Mouse (Mus musculus): ENCODE measurements around the gene Cbx7. TPM values are rescaled to one million over a fixed set of nuclear protein-coding genes. Genes with fewer than 3 reads are reported as not detected.
"Not testable (repeated sequence)": the region's sequence is repeated elsewhere in the genome, so short reads cannot be mapped to it uniquely, and the experiment has no call there.

Gene Cbx7
- polyA plus RNA-seq, 1 experiment: 75.9 TPM

DNA sequence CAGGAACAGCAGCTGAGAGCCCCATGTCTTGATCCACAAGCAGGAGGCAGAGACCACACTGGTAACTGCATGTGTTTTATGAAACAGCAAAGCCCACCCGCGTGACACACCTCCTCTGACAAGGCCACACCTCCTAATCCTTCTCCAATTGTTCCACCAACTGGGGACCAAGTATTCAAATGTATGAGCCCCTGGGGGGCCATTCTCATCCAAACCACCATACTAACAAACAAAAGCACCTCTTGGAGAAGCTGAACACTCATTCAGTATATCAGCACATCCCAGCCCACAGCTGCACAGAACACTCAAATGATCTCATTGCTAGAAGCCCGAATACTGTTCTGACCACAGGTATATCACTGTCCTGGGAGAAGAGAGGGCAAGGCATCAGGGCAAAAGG, 27.3 kb downstream of the Cbx7 start:
- DNase-seq: no peak
- no peak overlapping the region for H3K4me3 ChIP-seq (replicated peaks; ENCODE audit: extremely low read depth, low read depth, low read length)
- WGBS: 92% methylated on average over 3 of the region's 3 CpGs
- no peaks in the 10 kb centered on the region for H3K4me1 ChIP-seq (ENCODE audit: control insufficient read depth, insufficient read depth, low read length)
- TF ChIP-seq CTCF (IDR thresholded peaks at IDR 0.05; ENCODE audit: insufficient read depth, low read length): no peak
- no peak for TF ChIP-seq POLR2A (IDR thresholded peaks at IDR 0.05; ENCODE audit: borderline replicate concordance, extremely low read depth, low read depth, low read length)

DNA sequence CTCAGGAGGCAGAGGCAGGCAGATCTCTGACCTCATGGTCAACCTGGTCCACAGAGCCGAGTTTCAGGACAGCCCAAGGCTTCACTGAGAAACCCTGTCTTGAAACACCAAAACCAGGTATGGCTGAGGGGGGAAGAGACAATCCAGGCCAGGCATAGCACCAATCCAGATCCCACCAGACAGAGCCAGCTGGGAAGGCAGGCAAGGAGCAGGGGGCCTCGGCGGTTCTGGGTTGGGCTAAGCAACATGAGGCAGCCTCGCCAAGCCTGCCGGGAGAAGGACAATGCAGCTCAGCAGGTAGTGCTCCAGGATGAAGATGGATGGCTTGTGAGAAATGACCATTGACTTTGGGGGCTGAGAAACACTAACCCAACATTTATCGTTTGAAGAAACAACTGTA, 28.4 kb downstream of the Cbx7 start:
- no peak for TF ChIP-seq CTCF (IDR thresholded peaks at IDR 0.05; ENCODE audit: insufficient read depth, low read length)
- no peak for TF ChIP-seq POLR2A (IDR thresholded peaks at IDR 0.05; ENCODE audit: borderline replicate concordance, extremely low read depth, low read depth, low read length)
- 85% methylated on average over 6 of the region's 6 CpGs for WGBS
- Histone ChIP-seq H3K4me3 (replicated peaks; ENCODE audit: extremely low read depth, low read depth, low read length) (no peak overlapping the region), H3K4me1 (ENCODE audit: control insufficient read depth, insufficient read depth, low read length) (no peaks in the 10 kb centered on the region)
- no peak for DNase-seq

GRCm38 (mm10) chr15:79940932-79941331, 30.0 kb downstream of the Cbx7 start:
- TF ChIP-seq CTCF (IDR thresholded peaks at IDR 0.05; ENCODE audit: insufficient read depth, low read length): peak; percentile 83
- no peak for TF ChIP-seq POLR2A (IDR thresholded peaks at IDR 0.05; ENCODE audit: borderline replicate concordance, extremely low read depth, low read depth, low read length)
- no peak for DNase-seq
- Histone ChIP-seq H3K4me3 (replicated peaks; ENCODE audit: extremely low read depth, low read depth, low read length) (no peak overlapping the region), H3K4me1 (ENCODE audit: control insufficient read depth, insufficient read depth, low read length) (no peaks in the 10 kb centered on the region)
- WGBS: 15% methylated on average over 8 of the region's 8 CpGs

DNA sequence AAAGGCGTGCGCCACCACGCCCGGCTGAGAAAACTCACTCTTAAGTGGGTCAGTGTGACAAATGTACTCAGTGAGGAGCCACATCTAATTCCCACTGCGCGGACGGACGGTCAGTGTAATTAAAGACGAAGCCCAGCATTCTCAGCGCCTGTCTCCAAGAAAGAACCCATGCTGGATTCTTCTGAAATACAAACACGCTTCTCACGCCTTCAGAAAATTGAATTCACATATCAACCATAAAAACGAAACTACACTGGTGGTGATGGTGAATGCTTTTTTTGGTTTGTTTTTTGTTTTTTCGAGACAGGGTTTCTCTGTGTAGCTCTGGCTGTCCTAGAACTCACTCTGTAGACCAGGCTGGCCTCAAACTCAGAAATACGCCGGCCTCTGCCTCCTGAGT, 31.0 kb downstream of the Cbx7 start:
- Histone ChIP-seq H3K4me3 (replicated peaks; ENCODE audit: extremely low read depth, low read depth, low read length) (no peak overlapping the region), H3K4me1 (ENCODE audit: control insufficient read depth, insufficient read depth, low read length) (no peaks in the 10 kb centered on the region)
- no peak for TF ChIP-seq POLR2A (IDR thresholded peaks at IDR 0.05; ENCODE audit: borderline replicate concordance, extremely low read depth, low read depth, low read length)
- no peak for TF ChIP-seq CTCF (IDR thresholded peaks at IDR 0.05; ENCODE audit: insufficient read depth, low read length)
- 86% methylated on average over 16 of the region's 16 CpGs for WGBS
- DNase-seq: no peak

- H3K4me1 ChIP-seq (ENCODE audit: control insufficient read depth, insufficient read depth, low read length); H3K4me3 ChIP-seq (replicated peaks; ENCODE audit: extremely low read depth, low read depth, low read length); DNase-seq: not testable (repeated sequence)
- WGBS: 81% methylated on average over 6 of the region's 7 CpGs
Observed at GRCm38 (mm10) chr15:79939501-79939900, 31.4 kb downstream of the Cbx7 start.

- 81% methylated on average over 12 of the region's 12 CpGs for whole genome bisulfite sequencing
- no peak for DNase-seq
- TF ChIP-seq CTCF (IDR thresholded peaks at IDR 0.05; ENCODE audit: insufficient read depth, low read length) (no peak), POLR2A (IDR thresholded peaks at IDR 0.05; ENCODE audit: borderline replicate concordance, extremely low read depth, low read depth, low read length) (no peak)
- Histone ChIP-seq H3K4me3 (replicated peaks; ENCODE audit: extremely low read depth, low read depth, low read length) (no peak overlapping the region), H3K4me1 (ENCODE audit: control insufficient read depth, insufficient read depth, low read length) (no peaks in the 10 kb centered on the region)
Observed at GRCm38 (mm10) chr15:79939020-79939419, 31.9 kb downstream of the Cbx7 start.

DNA sequence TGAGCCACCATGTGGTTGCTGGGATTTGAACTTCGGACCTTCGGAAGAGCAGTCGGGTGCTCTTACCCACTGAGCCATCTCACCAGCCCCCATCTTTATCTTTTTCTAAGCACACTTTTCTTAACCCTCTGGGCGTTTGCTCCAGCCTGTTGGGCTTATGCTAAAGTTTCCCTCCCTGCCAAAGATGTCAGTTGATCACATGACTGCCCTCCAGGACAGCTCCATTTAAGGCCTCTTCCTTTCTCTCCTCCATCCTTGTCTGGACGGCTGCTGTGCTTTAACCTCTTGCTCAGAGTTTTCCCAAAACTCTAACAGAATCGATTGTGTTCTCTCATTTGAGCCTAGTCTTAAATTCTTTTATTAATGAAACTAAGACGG, 34.6 kb downstream of the Cbx7 start:
- Histone ChIP-seq H3K4me1 (ENCODE audit: control insufficient read depth, insufficient read depth, low read length) (peaks cover 8% of the 10 kb centered on the region; the same call in 1 of the 2 replicates), H3K4me3 (replicated peaks; ENCODE audit: extremely low read depth, low read depth, low read length) (no peak overlapping the region)
- DNase-seq: no peak
- no peak for TF ChIP-seq POLR2A (IDR thresholded peaks at IDR 0.05; ENCODE audit: borderline replicate concordance, extremely low read depth, low read depth, low read length)
- TF ChIP-seq CTCF (IDR thresholded peaks at IDR 0.05; ENCODE audit: insufficient read depth, low read length): no peak
- 77% methylated on average over 7 of the region's 7 CpGs for WGBS

DNA sequence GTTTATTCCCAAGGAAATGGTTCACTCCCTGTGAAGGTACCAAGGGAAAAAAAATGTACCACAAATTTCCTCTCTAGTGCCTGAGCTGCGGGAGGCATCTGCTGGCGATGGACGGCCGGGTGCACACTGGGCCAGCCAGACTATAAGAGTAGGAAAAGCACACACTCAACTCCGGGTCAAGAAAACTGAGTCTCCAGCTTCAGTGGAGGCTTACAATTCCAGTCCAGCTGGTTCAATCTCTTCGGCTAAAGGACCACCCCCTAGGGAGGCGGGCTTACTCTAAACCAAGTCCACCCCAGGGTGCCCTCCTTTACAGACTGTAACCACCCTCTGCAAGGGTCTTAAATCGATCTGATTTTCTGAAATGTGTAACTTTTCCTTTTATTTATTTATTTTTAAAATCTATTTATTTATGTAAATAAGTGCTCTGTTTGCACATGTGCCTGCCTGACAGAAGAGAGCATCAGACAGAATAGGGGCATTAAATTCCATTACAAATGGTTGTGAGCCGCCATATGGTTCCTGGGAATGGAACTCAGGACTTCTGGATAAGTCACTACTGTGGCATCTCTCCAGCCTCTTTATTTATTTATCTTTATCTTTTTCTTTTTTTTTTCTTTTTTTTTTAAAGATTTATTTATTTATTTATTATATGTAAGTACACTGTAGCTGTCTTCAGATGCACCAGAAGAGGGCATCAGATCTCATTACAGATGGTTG, 35.1 kb downstream of the Cbx7 start:
- 41% methylated on average over 9 of the region's 9 CpGs for WGBS
- no peak for DNase-seq

DNA sequence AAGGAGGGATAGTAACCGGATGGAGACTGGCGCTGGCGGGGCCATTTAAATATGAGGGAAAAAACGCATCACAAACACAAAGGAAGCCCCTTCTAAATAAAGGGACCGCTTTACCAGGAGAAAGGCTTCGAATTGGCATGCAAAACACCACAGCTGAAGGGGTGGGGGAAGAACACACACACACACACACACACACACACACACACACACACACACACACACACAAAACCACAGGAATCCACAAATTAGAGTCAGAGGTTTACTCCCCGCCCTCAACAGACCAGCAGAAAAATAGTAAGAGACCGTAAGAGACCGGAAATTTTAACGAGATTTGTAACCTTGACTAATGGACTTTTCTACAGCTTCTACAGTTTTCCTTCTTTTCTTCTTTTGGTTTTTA, 36.1 kb downstream of the Cbx7 start:
- Histone ChIP-seq H3K4me3 (replicated peaks; ENCODE audit: extremely low read depth, low read depth, low read length) (no peak overlapping the region), H3K4me1 (ENCODE audit: control insufficient read depth, insufficient read depth, low read length) (peaks cover 8% of the 10 kb centered on the region; the same call in 1 of the 2 replicates)
- DNase-seq: no peak
- TF ChIP-seq POLR2A (IDR thresholded peaks at IDR 0.05; ENCODE audit: borderline replicate concordance, extremely low read depth, low read depth, low read length) (no peak), CTCF (IDR thresholded peaks at IDR 0.05; ENCODE audit: insufficient read depth, low read length) (no peak)
- 15% methylated on average over 10 of the region's 10 CpGs for WGBS

More for the DNA sequence above, 35.1 kb downstream of the Cbx7 start:
- H3K4me3 ChIP-seq (replicated peaks; ENCODE audit: extremely low read depth, low read depth, low read length): no peak overlapping the region
- H3K4me1 ChIP-seq (ENCODE audit: control insufficient read depth, insufficient read depth, low read length): peaks cover 8% of the 10 kb centered on the region; the same call in 1 of the 2 replicates
- TF ChIP-seq CTCF (IDR thresholded peaks at IDR 0.05; ENCODE audit: insufficient read depth, low read length): no peak
- no peak for TF ChIP-seq POLR2A (IDR thresholded peaks at IDR 0.05; ENCODE audit: borderline replicate concordance, extremely low read depth, low read depth, low read length)

DNA sequence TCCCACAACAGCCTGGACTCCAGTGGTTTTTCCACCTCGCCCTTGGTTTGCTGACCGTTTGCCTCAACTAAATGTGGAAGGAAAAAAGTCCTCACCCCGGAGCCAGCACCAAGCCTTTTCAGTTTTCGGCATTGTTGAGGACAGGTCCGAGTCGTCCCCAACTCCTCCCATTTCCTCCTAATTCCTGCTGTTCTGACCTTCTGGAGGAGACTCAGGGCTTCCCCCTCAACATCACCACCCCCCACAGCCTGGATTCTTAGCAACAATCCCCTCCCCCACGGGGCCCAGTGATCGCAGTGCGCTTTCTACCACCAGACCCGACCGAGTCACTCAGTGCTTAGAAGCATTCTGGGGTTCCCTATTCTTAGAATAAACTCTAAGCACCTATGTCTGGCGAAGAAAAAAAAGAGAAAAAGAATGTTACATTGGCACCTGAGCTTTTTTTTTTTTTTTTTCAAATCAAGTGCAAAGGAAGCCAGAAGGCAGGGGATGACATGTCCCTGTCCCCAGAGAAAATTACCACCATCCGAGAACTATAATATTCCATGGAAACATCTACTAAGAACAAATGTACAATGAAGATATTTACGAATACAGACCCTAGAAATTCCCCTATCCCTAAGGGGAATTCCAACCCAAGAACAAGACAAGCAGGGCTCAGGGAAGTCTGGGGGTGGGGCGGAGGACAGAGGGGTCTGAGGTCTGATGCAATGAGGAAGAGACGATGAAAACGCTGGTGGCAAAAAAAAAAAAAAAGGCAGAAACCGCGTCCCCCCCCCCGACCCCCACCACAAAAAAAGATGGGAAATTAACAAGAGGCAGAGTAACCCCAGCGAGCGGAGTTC, 37.0 kb downstream of the Cbx7 start:
- Histone ChIP-seq H3K4me3 (replicated peaks; ENCODE audit: extremely low read depth, low read depth, low read length) (no peak overlapping the region), H3K4me1 (ENCODE audit: control insufficient read depth, insufficient read depth, low read length) (peaks cover 10% of the 10 kb centered on the region; the same call in 1 of the 2 replicates)
- no peak for TF ChIP-seq CTCF (IDR thresholded peaks at IDR 0.05; ENCODE audit: insufficient read depth, low read length)
- DNase-seq: no peak
- 9% methylated on average over 22 of the region's 22 CpGs for WGBS
